Mouse (Mus musculus) kidney, embryonic 16.5 days (tissue): ENCODE data around the gene Calcoco2. TPM values are rescaled to one million over a fixed set of nuclear protein-coding genes. Genes with fewer than 3 reads are reported as not detected.

Experiments
- polyA plus RNA-seq: library from polyadenylated mRNA; unstranded; fragments of >200 nt; fragmentation: Nextera tagmentation; extraction: Ambion mirVana; gene quantifications from 2 replicates; pipeline ENCODE4 v1.2.1, GENCODE M21; 2015

Calcoco2 gene
- polyA plus RNA-seq, 1 experiment from 2014 or later: not detected

Other genes with a start within 250 kb of the Calcoco2 start
- gene B4galnt2, start 197.1 kb downstream of the Calcoco2 start, polyA plus RNA-seq: 1.4 and 1.9 TPM in 2 replicates
- gene Igf2bp1, start 106.0 kb downstream of the Calcoco2 start, polyA plus RNA-seq: 57.2 and 62.5 TPM in 2 replicates
- gene Gip, start 87.4 kb downstream of the Calcoco2 start, polyA plus RNA-seq: not detected in 2 replicates
- 93.1 and 96.0 TPM in 2 replicates for gene Snf8, start 77.1 kb downstream of the Calcoco2 start, polyA plus RNA-seq
- 38.7 and 42.0 TPM in 2 replicates for gene Ube2z, start 46.6 kb downstream of the Calcoco2 start, polyA plus RNA-seq
- 745 and 801 TPM in 2 replicates for gene Atp5g1, start 36.3 kb downstream of the Calcoco2 start, polyA plus RNA-seq
- gene Ttll6, start 21.8 kb upstream of the Calcoco2 start, polyA plus RNA-seq: not detected in 2 replicates
- not detected in 2 replicates for gene Hoxb13, start 82.4 kb upstream of the Calcoco2 start, polyA plus RNA-seq
- 21.5 and 24.5 TPM in 2 replicates for gene Hoxb9, start 159.5 kb upstream of the Calcoco2 start, polyA plus RNA-seq
- 9.5 and 12.9 TPM in 2 replicates for gene Hoxb8, start 169.9 kb upstream of the Calcoco2 start, polyA plus RNA-seq
- gene Hoxb7, start 174.7 kb upstream of the Calcoco2 start, polyA plus RNA-seq: 60.9 and 68.3 TPM in 2 replicates
- 50.3 and 55.7 TPM in 2 replicates for gene Hoxb6, start 180.5 kb upstream of the Calcoco2 start, polyA plus RNA-seq
- 19.2 and 24.3 TPM in 2 replicates for gene Hoxb5, start 191.4 kb upstream of the Calcoco2 start, polyA plus RNA-seq
- gene Hoxb4, start 206.3 kb upstream of the Calcoco2 start, polyA plus RNA-seq: 4.1 and 6.2 TPM in 2 replicates
- gene Hoxb3, start 211.4 kb upstream of the Calcoco2 start, polyA plus RNA-seq: 3.7 and 4.3 TPM in 2 replicates
- gene Hoxb2, start 238.6 kb upstream of the Calcoco2 start, polyA plus RNA-seq: 34.4 and 36.1 TPM in 2 replicates